Mouse (Mus musculus): ENCODE data around the gene Sirt1. TPM values are rescaled to one million over a fixed set of nuclear protein-coding genes. Genes with fewer than 3 reads are reported as not detected.

The Sirt1 gene
- polyA plus RNA-seq (2015; fragmentation: Illumina TruSeq; extraction: RNeasy Lipid Tissue Mini Kit (QIAGEN cat#74804); ENCODE audit: insufficient read depth, low read depth, low replicate concordance) = 3.5 TPM

GRCm38 (mm10) chr10:63381498-63382280 lies at the start of gene Sirt1:
Sirt1 (minus strand) TSS chr10:63381704.

GRCm38 (mm10) chr10:63429785-63430305 lies 48.3 kb upstream of the Sirt1 start, which contains the start of gene Ctnna3:
Ctnna3 (plus strand) TSS chr10:63430098.

GRCm38 (mm10) chr10:63421739-63422735 lies 40.5 kb upstream of the Sirt1 start, which contains the start of gene Gm7075:
Gm7075 (minus strand) TSS chr10:63421789.

GRCm38 (mm10) chr10:63382372-63383279 lies 1.1 kb upstream of the Sirt1 start, which contains the start of gene Dnajc12:
Dnajc12 (plus strand) TSS chr10:63382443.

Other genes starting within 250 kb of the Sirt1 start
- not detected for gene Mypn, start 177.8 kb downstream of the Sirt1 start, polyA plus RNA-seq (2015; fragmentation: Illumina TruSeq; extraction: RNeasy Lipid Tissue Mini Kit (QIAGEN cat#74804); ENCODE audit: insufficient read depth, low read depth, low replicate concordance)
- 12.5 TPM for gene Herc4, start 137.9 kb downstream of the Sirt1 start, polyA plus RNA-seq (2015; fragmentation: Illumina TruSeq; extraction: RNeasy Lipid Tissue Mini Kit (QIAGEN cat#74804); ENCODE audit: insufficient read depth, low read depth, low replicate concordance)
- 1.8 TPM for gene Dnajc12, start 739 bp upstream of the Sirt1 start, polyA plus RNA-seq (2015; fragmentation: Illumina TruSeq; extraction: RNeasy Lipid Tissue Mini Kit (QIAGEN cat#74804); ENCODE audit: insufficient read depth, low read depth, low replicate concordance)
- gene Gm7075, start 40.1 kb upstream of the Sirt1 start, polyA plus RNA-seq (2015; fragmentation: Illumina TruSeq; extraction: RNeasy Lipid Tissue Mini Kit (QIAGEN cat#74804); ENCODE audit: insufficient read depth, low read depth, low replicate concordance) = not detected
- not detected for gene Ctnna3, start 48.4 kb upstream of the Sirt1 start, polyA plus RNA-seq (2015; fragmentation: Illumina TruSeq; extraction: RNeasy Lipid Tissue Mini Kit (QIAGEN cat#74804); ENCODE audit: insufficient read depth, low read depth, low replicate concordance)

Data from pancreas, adult 10 weeks (tissue).